Mouse (Mus musculus): ENCODE measurements around the gene Clhc1.
A peak's percentile ranks its signal among the peaks of the same experiment; 100 is the strongest.
"Not testable (repeated sequence)": the region's sequence is repeated elsewhere in the genome, so short reads cannot be mapped to it uniquely, and the experiment has no call there.

The Clhc1 gene

DNA sequence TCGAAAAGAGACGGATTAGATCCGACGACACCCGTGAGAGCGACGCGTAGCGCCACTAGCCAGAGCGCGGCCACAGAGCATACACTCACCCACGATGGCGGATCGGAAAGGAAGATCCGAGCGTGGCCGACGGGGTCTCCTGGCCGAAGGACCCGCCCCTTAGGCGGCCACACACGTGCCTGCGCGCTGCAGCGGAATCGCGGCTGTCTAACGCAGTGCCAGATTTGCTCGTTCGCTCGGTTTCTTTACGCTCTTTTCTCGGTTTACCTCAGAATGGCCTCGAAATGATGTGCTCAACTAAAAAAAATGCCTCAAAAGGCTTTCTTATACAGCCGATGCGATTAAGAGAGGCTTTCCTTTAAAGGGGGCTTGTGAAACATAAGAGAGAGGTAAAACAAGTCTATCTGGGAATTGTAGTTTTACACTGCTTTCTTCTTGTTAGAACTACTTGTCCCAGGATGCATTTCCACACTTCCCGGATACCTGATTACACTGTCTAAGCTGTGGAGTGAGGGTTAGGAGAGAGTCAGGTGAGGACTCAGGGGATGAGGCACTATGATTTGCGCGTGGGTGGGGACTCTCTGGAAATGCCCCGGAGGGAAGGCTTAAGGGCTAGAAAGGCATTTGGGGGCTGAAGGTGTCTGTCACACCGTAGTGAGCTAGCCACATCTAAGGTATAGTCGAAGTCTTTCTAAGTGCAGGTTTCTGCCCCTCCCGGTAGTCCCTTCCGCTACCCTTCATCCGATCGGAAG, at the start of gene Clhc1, which contains the start of gene Rps27a:
Gene Clhc1 (plus strand): TSS at position 199 of the 752 bp plus-strand sequence.
Gene Rps27a (minus strand): TSS at position 358 of the 752 bp plus-strand sequence.
- DNase-seq: peak; percentile 95

DNA sequence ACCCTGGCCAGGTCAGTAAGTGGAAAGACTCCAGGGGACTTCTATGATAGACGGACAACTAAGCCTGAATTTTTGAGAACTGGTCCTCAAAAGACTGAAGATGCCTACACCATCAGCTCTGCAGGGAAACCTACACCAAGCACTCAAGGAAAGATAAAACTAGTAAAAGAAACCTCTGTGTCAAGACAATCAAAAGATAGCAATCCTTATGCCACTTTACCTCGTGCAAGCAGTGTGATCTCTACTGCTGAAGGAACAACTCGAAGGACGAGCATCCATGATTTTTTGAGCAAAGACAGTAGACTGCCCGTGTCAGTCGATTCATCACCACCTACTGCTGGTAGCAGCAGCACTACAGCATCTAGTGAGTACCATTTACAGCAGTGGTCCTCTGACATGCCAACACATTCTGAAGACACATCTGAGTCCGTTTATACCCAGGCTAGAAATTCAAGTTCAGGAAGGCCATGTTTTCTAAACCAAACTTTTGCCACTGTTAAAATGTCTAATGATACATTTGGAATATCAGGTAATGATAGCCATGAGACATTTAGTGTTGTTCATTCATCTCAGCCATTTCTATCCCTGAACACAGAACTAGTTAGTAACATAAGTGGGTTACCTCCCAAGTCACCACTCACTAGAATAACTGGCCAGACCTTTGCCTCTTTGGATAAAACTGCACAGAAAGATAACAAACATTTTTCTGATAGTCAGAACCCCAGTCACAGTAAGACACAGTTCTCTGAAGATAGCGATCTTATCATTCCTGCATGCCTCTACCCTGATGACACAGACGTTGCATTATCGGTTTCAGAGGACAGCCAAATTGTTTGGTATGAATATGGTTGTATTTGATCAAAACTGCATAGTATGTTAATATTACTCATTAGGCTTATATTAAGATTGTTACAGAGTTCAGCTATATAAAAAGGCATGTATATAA, 43.5 kb upstream of the Clhc1 start:
- DNase-seq: no peak

DNA sequence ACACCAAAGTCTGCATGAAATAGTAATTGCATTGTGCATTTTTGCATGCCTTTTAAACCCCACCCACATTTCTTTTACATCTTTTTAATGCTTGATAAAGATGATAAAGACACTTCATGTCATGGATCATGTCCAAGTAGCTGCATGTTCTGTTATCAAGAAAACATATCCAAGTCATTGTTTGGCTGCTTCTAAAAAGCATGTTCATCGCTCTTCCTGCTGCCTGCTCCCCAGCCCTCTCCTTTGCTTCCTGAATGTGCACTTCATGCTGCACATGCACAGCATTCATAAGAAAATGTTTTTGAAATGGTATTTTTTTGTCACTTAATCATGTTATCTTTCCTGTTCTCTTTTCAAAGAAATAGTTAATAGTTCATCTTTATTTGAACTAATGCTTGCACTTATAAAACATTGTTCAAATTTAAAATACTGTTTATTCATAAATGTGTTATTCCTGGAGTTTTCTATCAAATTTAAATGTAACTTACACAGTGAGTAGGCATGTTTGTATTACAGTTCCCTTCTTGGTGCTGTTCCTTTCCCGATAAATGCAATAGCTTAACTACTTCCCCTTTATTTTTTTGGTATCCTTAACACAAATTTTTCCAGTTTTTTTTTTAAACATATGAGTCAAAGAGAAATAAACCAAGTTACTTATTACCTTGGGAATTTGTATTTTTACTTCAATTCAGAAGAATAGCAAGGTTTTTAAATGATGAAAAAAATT, 42.7 kb upstream of the Clhc1 start:
- DNase-seq: no peak

DNA sequence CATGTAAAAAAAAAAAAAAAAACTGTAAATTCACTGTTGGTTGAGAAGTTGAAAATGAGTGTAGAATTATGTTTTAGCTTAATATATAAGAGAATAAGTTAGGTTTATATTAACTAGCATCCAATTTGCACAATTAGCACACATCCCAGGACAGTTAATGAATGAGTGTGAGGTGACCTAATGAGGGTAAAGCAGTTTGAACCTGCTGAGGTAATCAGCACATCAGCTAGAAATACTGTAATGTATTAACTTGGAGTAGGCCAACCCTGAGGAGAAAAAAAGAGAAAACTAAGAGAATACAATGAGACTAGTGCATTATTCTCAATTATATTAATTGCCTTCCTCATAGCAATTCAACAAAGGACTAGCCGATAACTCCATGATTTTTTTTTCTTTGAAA, 38.3 kb upstream of the Clhc1 start:
- no peak for DNase-seq

DNA sequence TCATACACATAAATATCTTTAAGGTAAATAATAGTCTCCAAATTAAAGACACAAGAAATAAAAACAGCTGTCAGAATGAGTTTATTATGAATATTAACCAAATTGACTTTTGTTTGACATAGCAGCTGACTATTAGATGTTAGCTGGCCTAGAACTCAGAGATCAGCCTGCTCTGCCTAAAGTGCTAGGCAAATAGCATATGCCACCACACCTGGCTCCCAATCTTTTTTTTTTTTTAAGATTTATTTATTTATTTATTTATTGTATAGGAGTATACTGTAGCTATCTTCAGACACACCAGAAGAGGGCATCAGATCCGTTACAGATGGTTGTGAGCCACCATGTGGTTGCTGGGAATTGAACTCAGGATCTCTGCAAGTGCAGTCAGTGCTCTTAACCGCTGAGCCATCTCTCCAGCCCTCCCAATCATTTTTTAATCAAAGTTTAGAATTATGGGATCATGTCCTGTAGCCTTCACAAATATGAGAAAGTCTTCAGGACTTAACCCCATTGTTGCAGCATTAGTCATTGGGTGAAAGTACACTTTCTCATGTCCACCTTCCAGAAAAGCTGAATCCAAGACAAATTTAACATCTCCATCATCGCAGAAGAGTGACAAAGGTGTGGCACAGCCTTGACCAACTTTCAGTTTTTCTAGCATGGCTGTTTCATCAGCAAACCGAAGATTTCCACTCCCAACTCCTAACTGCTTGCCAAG, 34.8 kb upstream of the Clhc1 start:
- no peak for DNase-seq

DNA sequence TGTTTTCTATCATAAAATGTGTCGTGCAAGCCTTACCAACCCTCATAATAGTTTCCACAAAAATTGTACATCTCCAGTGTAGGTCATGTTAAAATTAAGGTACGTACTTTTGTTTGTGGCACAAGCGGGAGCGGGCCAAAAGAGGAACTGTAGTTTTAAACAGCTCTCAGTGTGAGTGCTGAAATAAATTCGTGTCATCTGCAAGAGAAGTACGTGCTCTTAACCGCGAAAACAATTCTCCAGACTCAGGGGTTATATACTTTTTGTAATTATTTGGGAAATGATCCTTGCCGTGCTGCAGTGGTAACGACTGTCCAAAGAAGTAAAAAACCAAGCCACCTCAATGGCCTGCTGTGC, 33.4 kb upstream of the Clhc1 start:
- DNase-seq: no peak

DNA sequence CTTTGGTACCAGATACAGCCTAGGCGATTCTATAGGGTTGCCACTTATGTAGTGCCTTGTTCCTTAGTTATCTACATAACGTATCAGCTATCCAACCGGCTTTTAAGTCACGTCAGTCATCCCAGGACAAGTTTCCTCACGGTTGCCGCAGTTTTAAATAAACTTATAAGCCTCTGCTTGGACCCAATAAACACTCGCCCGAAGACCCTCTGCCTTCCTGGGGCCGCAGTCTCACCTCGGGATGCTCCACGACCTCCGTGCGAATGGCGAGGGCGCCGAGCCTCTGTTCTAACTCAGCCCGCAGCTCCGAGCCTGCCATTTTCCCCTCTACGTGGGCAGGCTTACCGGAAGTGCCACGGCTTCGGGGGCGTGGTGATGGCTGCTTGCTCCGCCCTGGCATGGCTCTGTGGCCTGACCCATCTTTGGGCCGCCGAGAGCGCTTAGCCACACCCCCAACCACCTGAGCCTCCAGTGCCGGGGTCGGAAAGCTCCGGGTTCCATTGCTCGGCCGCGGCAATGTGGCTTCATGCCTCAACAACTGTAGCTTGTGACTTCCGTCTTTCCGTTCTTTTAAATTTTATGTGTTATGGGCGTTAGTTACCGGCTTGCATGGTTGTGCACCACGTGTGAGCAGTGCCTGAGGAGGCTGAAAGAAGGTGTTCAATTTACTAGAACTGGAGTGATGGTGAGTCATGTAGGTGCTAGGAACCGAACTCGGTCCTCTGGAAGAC, 32.9 kb upstream of the Clhc1 start, which contains the start of gene Prorsd1:
Gene Prorsd1 (minus strand): TSS at position 352 of the 731 bp plus-strand sequence.
- DNase-seq: peak; percentile 93

DNA sequence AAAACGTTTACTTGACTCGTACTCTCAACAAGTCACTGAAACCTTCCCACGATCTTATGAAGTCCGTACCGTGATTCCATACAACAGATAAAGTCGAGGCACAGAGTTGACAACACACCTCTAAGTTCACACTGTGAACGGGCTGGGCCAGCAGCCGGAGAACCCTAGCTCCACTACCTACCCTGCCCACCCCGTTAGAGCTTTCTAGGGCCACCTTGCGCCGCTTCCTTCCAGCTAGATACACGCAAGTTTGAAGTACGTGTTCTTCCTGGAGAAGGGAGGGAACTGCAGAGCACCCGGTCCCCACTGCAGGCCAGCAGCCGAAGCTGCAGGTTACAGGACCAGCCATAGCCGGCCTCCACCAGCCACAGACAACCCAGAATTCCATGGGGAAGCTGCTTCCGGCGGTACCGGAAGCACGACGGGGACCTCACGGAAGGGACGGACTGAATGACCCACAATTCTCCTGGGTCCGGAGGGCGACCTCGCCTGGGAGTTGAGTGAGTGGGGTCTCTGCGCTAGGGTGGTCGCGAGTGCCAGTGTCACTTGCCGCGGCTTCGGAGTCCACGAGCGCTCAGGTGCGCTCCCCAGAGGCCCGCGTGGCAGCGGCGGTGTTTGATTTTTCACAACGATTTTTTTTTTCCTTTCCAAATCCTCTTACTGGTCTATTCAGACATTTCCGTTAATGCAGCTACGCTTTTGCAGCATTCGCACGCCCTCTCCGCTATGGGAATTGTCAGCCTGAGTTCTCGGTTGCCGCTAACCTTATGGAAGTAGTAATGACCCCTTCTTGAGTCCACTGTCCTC, 21.6 kb upstream of the Clhc1 start, which contains the start of gene Mtif2:
Gene Mtif2 (plus strand): TSS at position 421 of the 807 bp plus-strand sequence.
- peak; percentile 69 for DNase-seq

DNA sequence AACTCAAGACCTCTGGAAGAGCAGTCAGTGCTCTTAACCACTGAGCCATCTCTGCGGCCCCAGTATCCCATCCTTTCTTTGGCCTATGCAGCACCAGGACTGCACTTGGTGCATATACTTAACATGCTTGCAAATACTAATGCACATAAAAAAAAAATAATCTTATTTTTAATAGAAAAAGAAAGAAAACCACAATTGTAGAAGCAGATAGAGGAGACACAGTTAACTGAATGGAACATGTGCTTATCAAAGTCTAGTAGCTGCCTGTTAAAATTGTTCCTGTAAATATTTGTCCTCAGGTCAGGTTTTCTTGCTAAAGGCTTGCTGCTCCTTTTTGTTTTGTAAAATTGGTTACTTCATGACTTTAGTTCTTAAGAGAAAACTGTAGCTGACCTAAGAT, 9.5 kb upstream of the Clhc1 start:
- DNase-seq: no peak

DNA sequence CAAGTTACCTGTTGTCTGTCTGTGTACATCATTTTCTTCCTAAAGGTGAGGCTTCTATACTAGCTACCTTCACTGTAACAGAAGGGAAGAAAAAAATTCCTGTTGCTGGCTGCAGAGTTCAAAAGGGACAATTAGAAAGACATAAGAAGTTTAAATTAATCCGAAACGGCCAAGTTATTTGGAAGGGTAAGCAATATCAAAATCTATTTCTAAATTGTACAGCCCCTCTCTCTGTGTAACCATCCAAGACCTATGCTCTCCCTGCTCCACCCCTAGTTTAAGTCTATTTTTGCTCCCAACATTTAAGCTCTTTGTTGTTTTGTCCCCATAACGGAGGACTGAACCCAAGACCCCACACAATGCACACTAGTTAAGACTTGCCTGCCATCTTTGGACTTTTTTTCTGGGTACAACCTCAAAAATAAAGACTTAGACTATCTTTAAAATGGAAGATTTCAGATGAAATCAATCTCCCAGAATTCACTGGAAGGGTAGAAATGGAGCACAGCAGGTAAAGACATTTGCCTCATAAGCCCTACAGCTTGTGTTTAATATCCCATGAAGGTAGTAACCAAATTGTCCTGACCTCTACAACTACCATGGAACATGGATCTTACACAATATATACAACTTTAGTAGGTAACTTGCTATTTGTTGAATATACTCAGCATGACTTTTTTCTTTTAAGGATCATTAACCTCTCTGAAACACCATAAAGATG, 3.4 kb upstream of the Clhc1 start:
- DNase-seq: no peak

DNA sequence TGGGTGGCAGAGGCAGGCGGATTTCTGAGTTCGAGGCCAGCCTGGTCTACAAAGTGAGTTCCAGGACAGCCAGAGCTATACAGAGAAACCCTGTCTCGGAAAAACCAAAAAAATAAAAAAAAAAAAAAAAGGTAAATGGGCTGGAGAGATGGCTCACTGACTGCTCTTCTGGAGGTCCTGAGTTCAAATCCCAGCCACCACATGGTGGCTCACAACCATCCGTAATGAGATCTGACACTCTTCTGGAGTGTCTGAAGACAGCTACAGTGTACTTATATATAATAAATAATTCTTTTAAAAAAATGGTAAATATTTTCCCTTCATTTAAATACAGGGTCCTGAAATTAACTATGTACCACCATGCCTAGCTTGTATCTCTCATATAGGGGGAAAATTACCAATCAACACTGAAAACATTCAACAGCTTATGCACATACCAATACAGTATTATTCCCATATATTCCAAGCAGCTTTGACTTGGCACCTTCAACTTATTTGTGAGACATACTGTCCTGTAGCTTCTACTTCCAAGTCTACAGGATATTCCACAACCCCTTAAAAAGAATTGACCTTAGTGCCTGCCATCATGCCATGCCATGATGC, 2.5 kb upstream of the Clhc1 start:
- DNase-seq: not testable (repeated sequence)

DNA sequence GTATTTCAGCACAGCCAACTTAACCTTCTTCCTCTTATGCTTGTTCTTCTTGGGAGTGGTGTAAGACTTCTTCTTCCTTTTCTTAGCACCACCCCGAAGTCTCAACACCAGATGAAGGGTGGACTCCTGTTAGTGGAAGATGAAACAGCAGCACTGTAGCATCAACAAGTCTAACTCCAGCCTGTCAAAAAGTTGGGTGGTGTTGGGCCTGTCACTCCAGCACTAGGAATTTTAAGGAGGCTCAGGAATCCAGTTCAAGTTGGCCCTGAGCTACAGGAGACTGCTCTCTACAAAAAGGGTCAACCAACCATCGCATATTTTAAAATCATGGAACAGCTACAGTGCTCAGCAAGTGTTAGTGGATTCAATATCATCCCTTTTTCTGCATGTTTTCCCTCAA, 1.5 kb upstream of the Clhc1 start:
- not testable (repeated sequence) for DNase-seq

DNA sequence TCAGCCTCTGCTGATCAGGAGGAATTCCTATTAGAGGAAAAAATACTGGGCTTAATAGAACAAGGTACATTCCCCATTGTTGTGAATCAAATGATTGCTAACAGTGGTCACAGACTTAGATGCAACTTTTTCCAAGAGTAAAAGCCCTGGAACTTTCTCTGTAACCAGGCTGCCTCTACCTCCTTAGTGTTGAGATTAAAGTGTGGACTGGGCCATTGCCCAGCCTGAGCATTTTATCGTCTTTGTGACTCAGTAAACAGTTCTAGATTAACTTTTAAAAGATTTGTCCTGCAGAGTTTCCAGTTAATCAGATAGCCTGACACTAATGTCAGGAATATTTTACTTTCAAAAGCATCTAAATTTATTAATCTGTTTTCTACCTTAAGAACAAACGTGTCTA, 988 bp upstream of the Clhc1 start:
- DNase-seq: no peak

DNA sequence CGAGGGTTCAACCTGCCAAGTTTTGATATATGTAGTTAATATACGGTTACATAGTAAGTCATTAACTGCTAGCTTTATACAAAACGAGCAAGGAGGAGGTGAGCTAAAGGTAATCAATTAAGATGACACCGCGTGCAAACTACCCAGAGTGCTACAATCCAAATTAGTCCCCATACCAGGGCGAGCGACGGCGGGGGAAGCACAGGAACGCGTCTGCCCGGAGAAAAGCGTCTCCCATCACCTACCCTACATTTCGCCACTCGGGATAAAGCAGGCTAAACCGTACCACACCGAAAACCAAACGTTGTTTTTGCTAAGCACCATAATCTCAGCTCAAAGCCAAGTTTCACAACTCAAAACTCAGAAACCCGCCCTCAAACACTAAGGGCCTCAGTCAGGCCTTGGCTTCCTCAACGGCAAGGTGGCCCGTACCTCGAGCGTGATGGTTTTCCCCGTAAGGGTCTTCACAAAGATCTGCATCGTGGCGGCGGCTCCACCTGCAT, 450 bp upstream of the Clhc1 start:
- DNase-seq: no peak

DNA sequence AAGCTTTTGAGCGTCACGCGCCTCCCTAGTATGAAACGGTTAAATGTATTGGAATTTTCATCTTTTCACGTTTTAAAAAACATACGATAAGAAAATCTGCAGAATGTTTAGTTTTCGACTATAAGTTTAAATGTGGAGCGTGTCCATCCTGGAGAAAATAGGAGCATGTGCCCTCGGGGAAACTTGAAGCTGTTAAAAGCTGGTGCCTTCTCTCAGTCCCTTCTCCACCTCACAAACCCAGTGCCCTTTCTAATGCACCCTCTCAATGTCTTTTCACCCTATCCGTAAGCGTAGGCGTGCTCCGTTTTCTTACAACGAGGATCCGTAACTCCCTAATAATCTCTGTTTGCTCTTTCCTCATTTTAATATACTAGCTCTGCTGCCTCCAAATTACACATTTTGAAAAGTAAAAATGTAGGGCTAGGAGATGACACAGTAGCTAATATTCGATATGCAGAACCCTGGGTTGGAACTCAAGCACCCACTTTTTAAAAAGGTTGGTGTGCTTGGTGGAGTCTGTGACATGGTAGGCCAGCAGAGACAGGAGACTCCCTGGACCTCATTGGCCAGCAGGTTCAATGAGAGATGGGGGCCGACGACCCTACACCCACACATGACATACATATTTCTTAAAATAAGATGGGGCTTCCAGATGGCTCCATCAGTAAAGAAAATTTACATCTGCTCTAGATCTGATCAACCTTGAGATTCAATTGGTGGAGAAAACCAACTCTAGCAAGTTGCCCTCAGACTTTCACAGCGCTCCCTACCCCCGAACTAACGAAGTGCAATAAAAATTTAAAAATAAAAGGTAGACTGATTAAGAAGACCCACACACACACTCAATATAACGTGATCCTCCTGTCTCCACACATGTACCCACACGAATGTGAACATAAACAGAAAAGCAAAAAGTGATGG, 1.0 kb downstream of the Clhc1 start:
- peak; percentile 11 for DNase-seq

DNA sequence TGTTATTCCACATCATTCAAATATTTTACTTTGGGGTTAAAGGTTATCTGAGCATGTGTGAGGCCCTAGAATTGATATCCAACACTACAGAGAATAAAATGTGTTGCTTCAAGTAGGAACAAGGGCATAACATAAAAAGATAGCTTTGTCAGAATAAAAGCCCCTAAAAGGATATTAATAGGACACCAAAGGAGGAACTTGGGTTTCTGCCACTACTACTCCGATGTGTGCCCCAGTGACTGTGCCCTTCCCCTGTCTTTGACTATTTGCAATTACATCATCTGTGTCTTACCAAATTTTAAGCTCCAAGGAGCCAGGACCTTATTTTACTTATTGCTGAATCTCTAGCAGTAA, 1.7 kb downstream of the Clhc1 start:
- DNase-seq: no peak

DNA sequence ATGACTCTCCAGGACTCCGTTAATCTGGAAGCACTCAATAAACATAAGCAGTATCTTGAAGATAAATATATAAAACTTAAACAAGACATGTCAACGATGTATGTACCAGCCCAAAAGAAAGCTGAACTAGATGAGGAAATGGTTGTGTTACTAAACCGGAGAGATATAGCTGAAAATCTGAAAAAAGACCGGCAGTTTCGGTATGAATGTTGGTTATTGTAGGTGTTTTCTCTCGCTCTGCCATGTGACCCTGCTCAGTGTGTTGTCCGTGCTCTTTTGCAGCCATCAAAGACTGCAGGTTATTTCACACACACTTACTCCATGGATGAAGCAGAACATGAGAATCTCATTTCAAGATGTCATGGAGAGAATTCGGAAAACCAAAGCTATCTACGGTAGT, 12.7 kb downstream of the Clhc1 start:
- DNase-seq: no peak

DNA sequence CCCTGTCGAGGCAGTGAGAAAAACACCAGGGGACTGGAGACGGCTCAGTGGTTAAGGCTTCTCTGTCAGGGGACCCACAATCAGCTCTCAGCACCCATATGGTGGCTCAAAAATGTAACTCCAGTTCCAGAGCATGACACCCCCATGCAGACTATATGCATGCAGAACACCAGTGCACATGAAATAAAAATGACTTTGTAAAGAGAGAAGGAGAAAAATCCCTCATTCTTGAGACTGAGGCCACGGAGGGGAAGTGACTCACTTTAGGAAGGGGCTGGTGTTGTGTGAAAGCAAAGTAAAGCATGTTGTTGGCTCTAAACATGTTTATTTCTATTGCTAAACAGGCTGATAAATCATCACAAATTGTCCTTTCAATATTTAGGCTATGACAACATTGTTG, 13.2 kb downstream of the Clhc1 start:
- DNase-seq: no peak
